18 mouse cellular contexts compared by ENCODE assay signal in genomic region chr7:138431456-138431855, GRCm38 (mm10). TPM values are rescaled to one million over a fixed set of nuclear protein-coding genes. Genes with fewer than 3 reads are reported as not detected.
"Had no signal": no experiment of that assay in that cellular context is flagged by ENCODE, and none has a peak within 500 bp of the region (broad histone marks: within the 10 kb centered on the region; RNA-seq: fewer than 3 reads in every experiment).

No protein-coding gene starts in this region.

- H3K4me2 ChIP-seq: limb, embryonic 15.5 days; liver, embryonic 12.5 days; lung, embryonic 14.5 days; neural tube, embryonic 15.5 days had no signal

- H3K27me3 ChIP-seq: limb, embryonic 15.5 days; liver, embryonic 12.5 days; neural tube, embryonic 15.5 days had no signal

- H3K9me3 ChIP-seq: limb, embryonic 15.5 days; liver, embryonic 12.5 days; midbrain, embryonic 10.5 days; neural tube, embryonic 15.5 days had no signal

- H3K4me1 ChIP-seq: liver, embryonic 12.5 days; neural tube, embryonic 15.5 days had no signal

- H3K9ac ChIP-seq: limb, embryonic 15.5 days; liver, embryonic 12.5 days; lung, embryonic 14.5 days; neural tube, embryonic 15.5 days had no signal

- ATAC-seq: liver, embryonic 12.5 days had no signal

- H3K36me3 ChIP-seq: limb, embryonic 15.5 days; liver, embryonic 12.5 days; midbrain, embryonic 10.5 days; neural tube, embryonic 15.5 days had no signal

- H3K4me3 ChIP-seq: limb, embryonic 15.5 days; liver, embryonic 12.5 days; midbrain, embryonic 10.5 days; myocyte; neural tube, embryonic 15.5 days had no signal

- H3K27ac ChIP-seq: kidney, postnatal 0 days; limb, embryonic 15.5 days; liver, embryonic 12.5 days; midbrain, embryonic 10.5 days; neural tube, embryonic 15.5 days had no signal

- DNase-seq: kidney, adult 9 months; kidney, postnatal 36 days; layer of hippocampus, adult 9-11 months; lung, embryonic 14.5 days; lung, postnatal 10 days; lung, postnatal 4 days; right cerebral cortex, postnatal 4 days; spleen, adult 18-20 months; thymus, adult 18-20 months; thymus, postnatal 14 days had no signal

RNA-seq across cellular contexts. Expression of gene Tcerg1l, which starts 33.9 kb away (rescaled TPM):
- total RNA-seq: megakaryocyte, adult 5-6 weeks had no signal
- polyA plus RNA-seq: liver, embryonic 16.5 days; myocyte had no signal
